Comparison of ENCODE assay signal across 23 mouse cellular contexts in genomic region chr10:17808526-17808925, GRCm38 (mm10).
"Had no signal": no experiment of that assay in that cellular context is flagged by ENCODE, and none has a peak within 500 bp of the region (broad histone marks: within the 10 kb centered on the region; RNA-seq: fewer than 3 reads in every experiment).

No protein-coding gene starts in this region.

- H3K27ac ChIP-seq: embryonic facial prominence, embryonic 10.5 days; embryonic facial prominence, embryonic 12.5 days; embryonic facial prominence, embryonic 13.5 days; embryonic facial prominence, embryonic 15.5 days; forebrain, embryonic 10.5 days; forebrain, embryonic 12.5 days; forebrain, embryonic 13.5 days; forebrain, embryonic 15.5 days; heart, adult 2 months; heart, embryonic 10.5 days had no signal

- DNase-seq: cerebellum, adult 9-11 months; cerebellum, postnatal 10 days; cerebellum, postnatal 14 days; cerebellum, postnatal 25 days; cerebellum, postnatal 36 days; embryo, embryonic 11 days; forebrain, postnatal 0 days; gastrocnemius, postnatal 10 days; gastrocnemius, postnatal 14 days; gastrocnemius, postnatal 25 days; heart, adult 11 months; heart, adult 18-20 months; heart, adult 2 months had no signal

- H3K4me3 ChIP-seq: embryonic facial prominence, embryonic 10.5 days; embryonic facial prominence, embryonic 12.5 days; embryonic facial prominence, embryonic 13.5 days; embryonic facial prominence, embryonic 15.5 days; erythroblast, embryonic 14.5 days; forebrain, embryonic 10.5 days; forebrain, embryonic 12.5 days; forebrain, embryonic 13.5 days; forebrain, embryonic 15.5 days; heart, adult 2 months; heart, embryonic 10.5 days had no signal
